Comparison of ENCODE assay signal across 19 mouse cellular contexts in the genomic region with DNA sequence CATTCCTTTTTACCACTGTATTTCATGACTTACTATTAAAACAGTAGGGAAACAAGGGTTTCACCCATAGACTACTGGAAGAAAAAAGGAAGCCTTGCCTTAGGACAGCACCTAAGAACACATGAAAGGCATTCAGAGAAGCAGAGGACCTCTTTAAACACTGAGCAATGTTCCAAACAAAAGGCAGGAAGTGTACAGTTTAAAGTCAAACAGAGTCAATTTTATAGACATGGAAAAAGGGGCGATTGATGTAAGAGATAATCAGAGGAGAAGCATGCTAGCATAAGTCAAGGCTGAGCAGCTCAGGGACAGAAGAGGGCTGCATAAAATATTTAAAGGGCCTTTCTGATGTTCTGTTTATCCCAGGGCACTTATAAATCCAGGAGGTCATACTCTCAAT.
DNase-seq lines count a peak whose midpoint lies in the region; TF ChIP-seq lines count a peak whose summit lies in the region.
"Had no signal": no experiment of that assay in that cellular context is flagged by ENCODE, and none has a peak within 500 bp of the region (broad histone marks: within the 10 kb centered on the region; RNA-seq: fewer than 3 reads in every experiment).

No protein-coding gene starts in this region.

- H3K27ac ChIP-seq in ES-E14 (ENCODE audit: insufficient read depth, low read depth, low read length, poor library complexity, severe bottlenecking): no peak overlapping the region
- H3K27ac ChIP-seq: embryonic facial prominence, embryonic 10.5 days; embryonic facial prominence, embryonic 12.5 days; forebrain, embryonic 13.5 days; forebrain, embryonic 15.5 days had no signal

- peak; percentile 15 for DNase-seq in ES-CJ7 (ENCODE audit: low read depth, low spot score)
- peak; percentile 13 for DNase-seq in ES-E14 (ENCODE audit: low read depth, low spot score)
- peak; percentile 57 for DNase-seq in ZHBTc4 (ENCODE audit: low read depth, low spot score)
- DNase-seq in left cerebral cortex, adult 8-10 months (ENCODE audit: low spot score in 2 of 2): no peak
- no peak for DNase-seq in layer of hippocampus, adult 9-10 months (ENCODE audit: low spot score)
- DNase-seq: adrenal gland, adult 2 months; adrenal gland, postnatal 10 days; adrenal gland, postnatal 25 days; cerebellum, adult 11 months; cerebellum, adult 18-20 months; cerebellum, adult 8-10 months; cerebellum, adult 9-11 months; cerebellum, postnatal 14 days; cerebellum, postnatal 36 days; forebrain, postnatal 0 days had no signal

- peak overlapping the region in 1 of 2 experiments; percentile 8; a peak in 1 of 4 replicates for H3K4me3 ChIP-seq in ES-E14 (ENCODE audit: insufficient read depth in 1 of 2, low read depth in 1 of 2, low read length in 2 of 2, poor library complexity in 1 of 2, severe bottlenecking in 1 of 2)
- H3K4me3 ChIP-seq: embryonic facial prominence, embryonic 10.5 days; embryonic facial prominence, embryonic 12.5 days; forebrain, embryonic 13.5 days; forebrain, embryonic 15.5 days had no signal

- H3K9ac ChIP-seq in ES-E14 (ENCODE audit: insufficient read depth, low read depth, low read length, poor library complexity, severe bottlenecking): no peak overlapping the region; the same call in 1 of the 2 replicates
- H3K9ac ChIP-seq: embryonic facial prominence, embryonic 12.5 days; forebrain, embryonic 13.5 days; forebrain, embryonic 15.5 days; forebrain, postnatal 0 days had no signal

- in situ Hi-C loops in ES-E14 (cut with MboI; ENCODE audit: low sequenced_read_pairs in 2 of 2, unreplicated experiment in 2 of 2): loop anchor here in 1 of 2 experiments (10.0 kb wide), 1 partner anchor 476 kb away; the partner anchor contains the start of gene ccdc198

- H3K36me3 ChIP-seq in ES-E14 (ENCODE audit: control insufficient read depth, insufficient read depth, low read length, poor library complexity, severe bottlenecking): no peaks in the 10 kb centered on the region
- H3K36me3 ChIP-seq: embryonic facial prominence, embryonic 10.5 days; embryonic facial prominence, embryonic 12.5 days; forebrain, embryonic 15.5 days had no signal

- no peaks in the 10 kb centered on the region for H3K9me3 ChIP-seq in ES-E14 (ENCODE audit: control insufficient read depth, insufficient read depth, low read depth, low read length)
- H3K9me3 ChIP-seq: embryonic facial prominence, embryonic 10.5 days; embryonic facial prominence, embryonic 12.5 days; forebrain, embryonic 13.5 days; forebrain, embryonic 15.5 days had no signal

- no peaks in the 10 kb centered on the region for H3K4me1 ChIP-seq in ES-E14 (ENCODE audit: control insufficient read depth in 2 of 2, insufficient read depth in 2 of 2, low read length in 2 of 2, poor library complexity in 1 of 2)
- H3K4me1 ChIP-seq: embryonic facial prominence, embryonic 10.5 days; embryonic facial prominence, embryonic 12.5 days; forebrain, embryonic 13.5 days; forebrain, embryonic 15.5 days had no signal

TF ChIP-seq in ES-E14, 5 proteins besides CTCF, POLR2A, EP300 and RAD21:
- TF ChIP-seq MAFK (IDR thresholded peaks at IDR 0.05; ENCODE audit: insufficient read depth, low read depth, low read length) (no peak), ZNF384 (IDR thresholded peaks at IDR 0.05; ENCODE audit: low read depth, low read length) (no peak), ZC3H11A (IDR thresholded peaks at IDR 0.05; ENCODE audit: borderline replicate concordance, low read depth, low read length) (no peak), CHD2 (IDR thresholded peaks at IDR 0.05; ENCODE audit: low read depth, low read length) (no peak), HCFC1 (IDR thresholded peaks at IDR 0.05; ENCODE audit: borderline replicate concordance, insufficient read depth, low read length) (no peak)

Comparison
In these comparisons a context has a peak if more than half of its experiments do, and no peak if none do; other contexts are left out.
1. DNase-seq: peak in ES-CJ7 (single experiment), ES-E14 (single experiment) and ZHBTc4 (single experiment); none in left cerebral cortex, adult 8-10 months (0 of 2) and layer of hippocampus, adult 9-10 months (single experiment).